Mouse (Mus musculus) left cerebral cortex, postnatal 10 days (tissue): ENCODE results near the gene Babam1. TPM values are rescaled to one million over a fixed set of nuclear protein-coding genes. Genes with fewer than 3 reads are reported as not detected.

Experiments
- total RNA-seq, 2 experiments: library from RNA; stranded (reverse); gene quantifications; 2 replicates each; pipeline ENCODE4 v1.2.3; 2021

The Babam1 gene
- total RNA-seq, 2 experiments from 2014 or later = 73.4 to 86.2 TPM

Other genes starting within 250 kb of the Babam1 start
- gene Myo9b, start 124.1 kb upstream of the Babam1 start, total RNA-seq = 10 to 100 TPM; 30.5 to 30.6 TPM
- gene Haus8, start 123.9 kb upstream of the Babam1 start, total RNA-seq = 10 to 100 TPM; 14.5 to 19.6 TPM
- 100 to 1,000 TPM in 1 of 2 experiments, 10 to 100 TPM in 1; 97.6 to 103 TPM for gene Use1, start 30.0 kb upstream of the Babam1 start, total RNA-seq
- 10 to 100 TPM; 17.1 to 21.3 TPM for gene Ocel1, start 25.6 kb upstream of the Babam1 start, total RNA-seq
- gene Nr2f6, start 14.9 kb upstream of the Babam1 start, total RNA-seq = 10 to 100 TPM; 21.9 to 26.2 TPM
- 1 to 10 TPM; 5.0 to 5.9 TPM for gene Ushbp1, start 1.1 kb upstream of the Babam1 start, total RNA-seq
- gene Ankle1, start 9.1 kb downstream of the Babam1 start, total RNA-seq = 1 to 10 TPM in 1 of 2 experiments, under 1 TPM in 1; 0.79 to 1.2 TPM
- 100 to 1,000 TPM; 171 to 183 TPM for gene Abhd8, start 66.8 kb downstream of the Babam1 start, total RNA-seq
- 10 to 100 TPM; 67.1 to 72.5 TPM for gene Mrpl34, start 68.1 kb downstream of the Babam1 start, total RNA-seq
- gene Dda1, start 72.3 kb downstream of the Babam1 start, total RNA-seq = 100 to 1,000 TPM; 120 to 127 TPM
- 10 to 100 TPM; 67.7 to 71.5 TPM for gene Ano8, start 89.1 kb downstream of the Babam1 start, total RNA-seq
- gene Gtpbp3, start 91.2 kb downstream of the Babam1 start, total RNA-seq = 10 to 100 TPM; 29.0 to 29.2 TPM
- gene Plvap, start 114.9 kb downstream of the Babam1 start, total RNA-seq = 1 to 10 TPM; 5.6 to 7.3 TPM
- gene Ccdc194, start 128.8 kb downstream of the Babam1 start, total RNA-seq = not detected
- gene Bst2, start 140.6 kb downstream of the Babam1 start, total RNA-seq = 1 to 10 TPM in 1 of 2 experiments, under 1 TPM in 1; 0.95 to 3.4 TPM
- gene Mvb12a, start 146.1 kb downstream of the Babam1 start, total RNA-seq = 10 to 100 TPM; 35.1 to 36.6 TPM
- gene Tmem221, start 162.0 kb downstream of the Babam1 start, total RNA-seq = not detected
- gene Nxnl1, start 169.7 kb downstream of the Babam1 start, total RNA-seq = not detected
- gene Slc27a1, start 172.0 kb downstream of the Babam1 start, total RNA-seq = 10 to 100 TPM; 69.5 to 73.6 TPM
- gene Pgls, start 195.3 kb downstream of the Babam1 start, total RNA-seq = 10 to 100 TPM; 63.1 to 75.1 TPM
- gene Fam129c, start 200.8 kb downstream of the Babam1 start, total RNA-seq = 1 to 10 TPM; 3.4 to 3.5 TPM
- gene Colgalt1, start 214.1 kb downstream of the Babam1 start, total RNA-seq = 10 to 100 TPM; 65.9 to 71.6 TPM